Mouse (Mus musculus) midbrain, embryonic 16.5 days (tissue): ENCODE measurements around the gene Dennd5b. TPM values are rescaled to one million over a fixed set of nuclear protein-coding genes. Genes with fewer than 3 reads are reported as not detected.

Source experiments
- ATAC-seq: fragments of 200-750 bp; cut with Nextera tagmentation; 2 replicates; pipeline ENCODE4 v1.8.0; 2017; ENCODE audit warnings: moderate TSS enrichment
- H3K27ac ChIP-seq: fragments of 300-500 bp; sonication (generic); 2 replicates; pipeline ENCODE4 v1.5.1; 2014; ENCODE audit warnings: mild to moderate bottlenecking, low read length, mixed read lengths
- H3K27me3 ChIP-seq: fragments of 300-500 bp; sonication (generic); 2 replicates; pipeline ENCODE4 v1.6.1; 2014; ENCODE audit warnings: low read depth, low read length, mixed read lengths; ENCODE audit not compliant: control insufficient read depth, insufficient read depth
- H3K36me3 ChIP-seq: fragments of 300-500 bp; sonication (generic); 2 replicates; pipeline ENCODE4 v1.6.1; 2014; ENCODE audit warnings: mild to moderate bottlenecking, low read length, moderate library complexity, mixed read lengths; ENCODE audit not compliant: control insufficient read depth, insufficient read depth
- H3K4me1 ChIP-seq: fragments of 300-500 bp; sonication (generic); 2 replicates; pipeline ENCODE4 v1.6.1; 2014; ENCODE audit warnings: mild to moderate bottlenecking, low read length, mixed read lengths; ENCODE audit not compliant: control insufficient read depth, insufficient read depth
- H3K4me2 ChIP-seq: fragments of 300-500 bp; sonication (generic); 2 replicates; pipeline ENCODE4 v1.6.1; 2014; ENCODE audit warnings: mild to moderate bottlenecking, low read length, mixed read lengths
- H3K4me3 ChIP-seq: fragments of 300-500 bp; sonication (generic); 2 replicates; pipeline ENCODE4 v1.5.1; 2014; ENCODE audit warnings: low read depth, mild to moderate bottlenecking, low read length, moderate library complexity, mixed read lengths
- H3K9ac ChIP-seq: fragments of 300-500 bp; sonication (generic); 2 replicates; pipeline ENCODE4 v1.6.1; 2014; ENCODE audit warnings: low read depth, low read length, mixed read lengths
- H3K9me3 ChIP-seq: fragments of 300-500 bp; sonication (generic); replicated peaks from 2 replicates; pipeline ENCODE4 v1.6.1; 2014; ENCODE audit warnings: mild to moderate bottlenecking, low read length, mixed read lengths; ENCODE audit not compliant: control insufficient read depth, poor library complexity, severe bottlenecking
- WGBS: fragments of 180-500 bp; shearing (Covaris S2); extraction: QIAGEN DNeasy Blood & Tissue Kit; methylation state at CpG from one replicate; pipeline ENCODE4 v1.1.7; 2014; 5-methylcytosine and 5-hydroxymethylcytosine counted together
- polyA plus RNA-seq: library from polyadenylated mRNA; unstranded; fragments of >200 nt; fragmentation: Nextera tagmentation; extraction: Ambion mirVana; gene quantifications from 2 replicates; pipeline ENCODE4 v1.2.1, GENCODE M21; 2015

Gene Dennd5b
- polyA plus RNA-seq, 1 experiment from 2014 or later, result 15.1 TPM

DNA sequence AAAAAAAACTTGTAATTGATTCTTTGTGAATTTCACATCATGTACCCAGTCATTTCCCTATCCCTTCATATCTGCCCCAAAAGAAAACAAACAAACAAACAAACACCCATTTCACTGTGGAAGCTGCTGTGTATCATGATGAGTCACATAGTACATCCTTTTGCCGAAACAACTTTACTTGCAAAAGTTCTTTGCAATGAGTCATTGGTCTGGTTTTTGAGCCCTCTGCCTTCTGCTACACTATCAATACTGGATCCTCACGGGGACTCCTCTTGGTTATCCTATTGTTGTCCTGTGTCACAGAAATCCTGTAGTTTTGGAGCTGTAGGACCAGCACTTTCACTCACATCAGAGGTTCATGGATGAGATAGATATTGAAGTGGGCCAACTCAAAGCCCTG is 7.4 kb upstream of the Dennd5b start:
- Histone ChIP-seq H3K4me3 (no peak overlapping the region), H3K9ac (no peak overlapping the region), H3K4me2 (no peak overlapping the region), H3K27ac (no peak overlapping the region), H3K9me3 (no peaks in the 10 kb centered on the region), H3K36me3 (no peaks in the 10 kb centered on the region), H3K4me1 (no peaks in the 10 kb centered on the region), H3K27me3 (no peaks in the 10 kb centered on the region)
- no peak for ATAC-seq
- 81% methylated on average over 2 of the region's 2 CpGs for WGBS

- Histone ChIP-seq H3K4me2 (no peak overlapping the region), H3K9ac (no peak overlapping the region), H3K27me3 (no peaks in the 10 kb centered on the region), H3K4me3 (no peak overlapping the region), H3K27ac (no peak overlapping the region), H3K9me3 (no peaks in the 10 kb centered on the region), H3K36me3 (no peaks in the 10 kb centered on the region), H3K4me1 (no peaks in the 10 kb centered on the region)
- ATAC-seq, result no peak
- WGBS, result 77% methylated on average over 3 of the region's 3 CpGs
These were observed 6.1 kb upstream of the Dennd5b start for GRCm38 (mm10) chr6:149107615-149108014.

DNA sequence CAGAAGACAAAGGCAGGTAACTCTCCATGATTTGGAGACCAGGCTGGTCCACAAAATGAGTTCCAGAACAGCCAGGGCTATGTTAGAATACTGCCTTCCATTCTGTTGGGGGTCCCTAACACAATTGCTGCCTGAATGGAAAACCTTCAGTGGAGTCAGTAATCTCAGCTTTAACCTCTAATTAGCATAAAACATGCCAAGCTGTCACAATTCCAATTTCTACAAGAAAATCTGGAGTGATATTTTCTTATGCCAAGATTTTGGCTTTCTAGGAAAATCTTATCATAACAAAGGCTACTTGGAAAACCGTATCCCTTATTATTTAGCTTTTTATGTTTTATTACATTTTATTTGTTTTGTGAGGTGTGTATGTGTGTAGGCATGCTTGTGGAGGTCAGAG is 2.0 kb upstream of the Dennd5b start:
- H3K9ac ChIP-seq, result no peak overlapping the region
- no peaks in the 10 kb centered on the region for H3K27me3 ChIP-seq
- H3K4me2 ChIP-seq, result no peak overlapping the region
- 91% methylated on average over 1 of the region's 1 CpGs for WGBS
- H3K4me1 ChIP-seq, result peaks cover 10% of the 10 kb centered on the region
- no peak overlapping the region for H3K4me3 ChIP-seq
- no peak overlapping the region for H3K27ac ChIP-seq
- H3K36me3 ChIP-seq, result no peaks in the 10 kb centered on the region
- no peak for ATAC-seq
- no peaks in the 10 kb centered on the region for H3K9me3 ChIP-seq

- Histone ChIP-seq H3K9me3 (no peaks in the 10 kb centered on the region), H3K27me3 (no peaks in the 10 kb centered on the region), H3K4me3 (peak overlapping the region; percentile 94), H3K36me3 (no peaks in the 10 kb centered on the region), H3K4me1 (peaks cover 10% of the 10 kb centered on the region), H3K9ac (peak overlapping the region; percentile 96), H3K27ac (peak overlapping the region; percentile 97), H3K4me2 (peak overlapping the region; percentile 62)
- WGBS, result 9% methylated on average over 7 of the region's 7 CpGs
- ATAC-seq, result no peak; the same call in 1 of the 2 replicates
These were observed 413 bp upstream of the Dennd5b start for GRCm38 (mm10) chr6:149101943-149102243.

DNA sequence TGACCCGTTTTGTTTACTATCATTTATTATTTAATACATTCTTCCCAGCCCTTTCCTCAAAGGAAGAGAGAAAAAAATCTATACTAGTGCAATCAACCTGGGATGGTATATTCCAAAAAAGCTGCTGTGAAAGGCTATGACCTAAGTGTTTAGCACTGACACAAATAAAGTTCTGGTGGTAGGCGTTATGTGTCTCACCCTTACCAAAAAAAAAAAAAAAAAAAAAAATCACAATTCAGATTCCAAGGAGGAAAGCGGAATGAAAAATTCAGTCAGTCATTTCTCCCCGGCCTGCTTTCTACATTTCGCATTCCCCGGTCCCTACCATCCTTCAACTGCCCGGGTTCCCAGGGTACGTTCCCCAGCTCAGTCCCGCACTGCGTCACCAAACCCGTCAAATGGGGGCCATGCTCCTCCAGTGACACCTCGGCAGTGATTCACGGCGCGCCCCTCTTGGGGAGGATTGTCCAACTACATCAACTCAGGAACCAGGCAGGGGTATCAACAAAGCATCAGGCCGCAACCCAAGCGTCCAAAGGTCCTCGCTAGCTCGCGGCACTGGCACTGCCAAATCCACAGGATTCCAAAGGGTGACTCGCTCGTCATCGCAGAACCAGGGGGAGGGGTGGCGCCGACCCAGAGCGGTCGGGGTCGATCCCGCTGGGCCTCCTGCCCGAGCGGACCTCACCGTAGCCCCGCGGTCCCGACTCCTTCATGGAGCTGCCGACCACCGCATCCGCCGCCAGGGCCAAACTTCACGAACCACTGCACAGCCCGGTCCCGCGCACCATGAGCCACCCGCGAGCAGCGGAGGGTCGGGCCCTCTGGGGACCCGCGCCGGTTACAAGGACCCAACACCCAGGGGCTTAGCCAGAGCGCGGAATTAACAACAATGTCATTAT is 1.1 kb downstream of the Dennd5b start:
- under 1% methylated on average over 52 of the region's 52 CpGs for WGBS
- H3K4me1 ChIP-seq, result peaks cover 10% of the 10 kb centered on the region
- no peaks in the 10 kb centered on the region for H3K9me3 ChIP-seq
- no peaks in the 10 kb centered on the region for H3K27me3 ChIP-seq
- H3K9ac ChIP-seq, result peak overlapping the region; percentile 96
- ATAC-seq, result peak; percentile 63
- H3K4me2 ChIP-seq, result peak overlapping the region; percentile 62
- peak overlapping the region; percentile 97 for H3K27ac ChIP-seq
- H3K4me3 ChIP-seq, result peak overlapping the region; percentile 94
- H3K36me3 ChIP-seq, result no peaks in the 10 kb centered on the region

DNA sequence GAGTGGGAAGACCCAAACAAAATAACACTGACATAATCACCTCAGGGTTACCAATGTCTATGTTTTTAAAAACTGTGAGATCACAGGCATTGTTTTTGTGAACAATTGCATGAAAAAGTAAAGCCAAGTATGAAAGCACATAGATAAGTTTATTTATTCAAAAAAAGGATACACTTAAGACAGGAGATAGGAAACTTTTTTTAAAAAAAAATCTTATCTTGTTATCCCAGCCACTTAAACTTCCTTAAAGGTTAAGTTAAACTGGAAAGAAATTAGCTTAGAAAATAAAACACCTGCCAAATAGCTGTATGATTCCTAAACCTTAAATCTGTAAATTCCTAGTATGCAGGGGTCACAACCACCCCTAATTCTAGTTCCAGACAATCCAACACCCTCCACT is 2.5 kb downstream of the Dennd5b start:
- H3K4me3 ChIP-seq, result no peak overlapping the region
- H3K4me1 ChIP-seq, result peaks cover 10% of the 10 kb centered on the region
- H3K9ac ChIP-seq, result 0 out of 2 replicates have a peak overlapping the region, but pooled peaks have one; percentile 4
- no peaks in the 10 kb centered on the region for H3K36me3 ChIP-seq
- no peak overlapping the region for H3K27ac ChIP-seq
- no peak for ATAC-seq
- no peaks in the 10 kb centered on the region for H3K9me3 ChIP-seq
- no peaks in the 10 kb centered on the region for H3K27me3 ChIP-seq
- H3K4me2 ChIP-seq, result peak overlapping the region; percentile 46

- peaks cover 10% of the 10 kb centered on the region for H3K4me1 ChIP-seq
- no peak for ATAC-seq
- no peaks in the 10 kb centered on the region for H3K9me3 ChIP-seq
- no peaks in the 10 kb centered on the region for H3K36me3 ChIP-seq
- H3K4me2 ChIP-seq, result no peak overlapping the region
- H3K9ac ChIP-seq, result no peak overlapping the region
- no peaks in the 10 kb centered on the region for H3K27me3 ChIP-seq
- H3K4me3 ChIP-seq, result no peak overlapping the region
- 100% methylated on average over 1 of the region's 1 CpGs for WGBS
- no peak overlapping the region for H3K27ac ChIP-seq
These were observed 4.2 kb downstream of the Dennd5b start for GRCm38 (mm10) chr6:149097276-149097675.

DNA sequence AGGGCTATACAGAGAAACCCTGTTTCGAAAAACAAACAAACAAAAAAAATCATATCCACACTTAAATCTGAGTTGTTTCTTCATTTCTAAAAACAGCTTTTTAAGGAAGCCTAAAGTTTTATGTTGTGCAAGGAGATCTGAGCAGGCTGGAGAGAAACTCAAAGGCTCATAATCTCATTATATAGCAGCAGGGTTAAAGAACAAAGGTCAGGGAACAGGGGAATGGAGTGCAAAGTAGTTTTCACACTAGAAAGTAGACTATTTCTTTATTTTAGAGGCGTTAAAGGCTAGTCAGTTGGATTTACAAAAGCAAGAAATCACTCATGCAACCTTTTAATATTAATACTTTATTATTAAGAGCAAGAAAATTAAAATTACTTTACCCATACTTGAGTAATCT is 5.2 kb downstream of the Dennd5b start:
- ATAC-seq, result no peak
- no peak overlapping the region for H3K4me3 ChIP-seq
- H3K27ac ChIP-seq, result no peak overlapping the region
- H3K9ac ChIP-seq, result no peak overlapping the region
- no peak overlapping the region for H3K4me2 ChIP-seq
- WGBS, result 92% methylated on average over 2 of the region's 2 CpGs
- no peaks in the 10 kb centered on the region for H3K27me3 ChIP-seq
- peaks cover 10% of the 10 kb centered on the region for H3K4me1 ChIP-seq
- no peaks in the 10 kb centered on the region for H3K9me3 ChIP-seq
- no peaks in the 10 kb centered on the region for H3K36me3 ChIP-seq

DNA sequence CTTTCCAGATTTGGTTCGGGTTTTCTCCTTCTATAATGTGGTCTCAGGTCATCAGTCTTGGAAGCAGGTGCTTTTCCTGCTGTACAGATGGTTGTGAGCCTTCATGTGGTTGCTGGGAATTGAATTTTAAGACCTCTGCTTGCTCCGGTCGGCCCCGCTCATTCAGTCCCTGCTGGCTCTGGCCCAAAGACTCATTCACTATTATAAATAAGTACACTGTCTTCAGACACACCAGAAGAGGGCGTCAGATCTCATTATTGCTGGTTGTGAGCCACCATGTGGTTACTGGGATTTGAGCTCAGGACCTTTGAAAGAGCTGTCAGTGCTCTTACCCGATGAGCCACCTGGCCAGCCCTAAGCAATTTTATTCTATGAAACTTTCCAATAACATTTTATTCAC is 6.1 kb downstream of the Dennd5b start:
- ATAC-seq, result no peak
- Histone ChIP-seq H3K9ac (no peak overlapping the region), H3K4me3 (no peak overlapping the region), H3K4me1 (peaks cover 10% of the 10 kb centered on the region), H3K9me3 (no peaks in the 10 kb centered on the region), H3K36me3 (no peaks in the 10 kb centered on the region), H3K27me3 (no peaks in the 10 kb centered on the region), H3K4me2 (no peak overlapping the region), H3K27ac (no peak overlapping the region)
- 64% methylated on average over 6 of the region's 6 CpGs for WGBS
